Mouse (Mus musculus) heart, adult 2 months (tissue): Measurements from ENCODE around the gene Npat. TPM values are rescaled to one million over a fixed set of nuclear protein-coding genes. Genes with fewer than 3 reads are reported as not detected.

ENCODE experiments used
- DNase-seq, 2 experiments: peaks; one replicate each; pipeline ENCODE4 v3.0.0; 2021
- H3K27ac ChIP-seq: fragments of 200-600 bp; 2 replicates; pipeline ENCODE4 v1.8.1; 2022
- H3K27me3 ChIP-seq: fragments of 200-500 bp; 2 replicates; pipeline ENCODE4 v1.6.1; 2012; ENCODE audit warnings: mild to moderate bottlenecking, low read length, inconsistent platforms, mixed read lengths; ENCODE audit not compliant: control insufficient read depth, insufficient read depth
- H3K36me3 ChIP-seq: fragments of 200-500 bp; 2 replicates; pipeline ENCODE4 v1.6.1; 2012; ENCODE audit warnings: low read length, inconsistent platforms; ENCODE audit not compliant: control insufficient read depth, insufficient read depth
- H3K4me1 ChIP-seq: fragments of 200-500 bp; 2 replicates; pipeline ENCODE4 v1.6.1; 2011; ENCODE audit warnings: low read length; ENCODE audit not compliant: control insufficient read depth, insufficient read depth
- H3K4me3 ChIP-seq: fragments of 200-600 bp; 2 replicates; pipeline ENCODE4 v1.8.1; 2022
- H3K79me2 ChIP-seq: fragments of 200-500 bp; replicated peaks from 2 replicates; pipeline ENCODE4 v1.6.1; 2012; ENCODE audit warnings: mild to moderate bottlenecking, inconsistent platforms, low read length, moderate library complexity, mixed read lengths; ENCODE audit not compliant: control insufficient read depth, insufficient read depth
- H3K9ac ChIP-seq: fragments of 200-500 bp; 2 replicates; pipeline ENCODE4 v1.6.1; 2012; ENCODE audit warnings: low read depth, mild to moderate bottlenecking, control low read depth, inconsistent platforms, low read length, mixed read lengths
- CTCF ChIP-seq: fragments of 200-600 bp; IDR thresholded peaks from 2 replicates; pipeline ENCODE4 v1.8.1; 2022; ENCODE audit warnings: antibody characterized with exemption, mild to moderate bottlenecking, moderate library complexity
- EP300 ChIP-seq: fragments of 200-500 bp; IDR thresholded peaks from 2 replicates; pipeline ENCODE4 v1.6.1; 2011; ENCODE audit warnings: low read depth, low read length, control low read depth; ENCODE audit not compliant: insufficient read depth
- POLR2A ChIP-seq: fragments of 200-500 bp; IDR thresholded peaks from 2 replicates; pipeline ENCODE4 v1.6.1; 2011; ENCODE audit warnings: mild to moderate bottlenecking, low read depth, low read length, control low read depth; ENCODE audit not compliant: insufficient read depth
- WGBS: fragments of 180-500 bp; shearing (Covaris S2); methylation state at CpG from one replicate; pipeline ENCODE4 v1.1.7; 2018; 5-methylcytosine and 5-hydroxymethylcytosine counted together
- intact Hi-C: fragments of 180-260 bp; cut with DNase I; formaldehyde crosslinking; loops from one replicate; pipeline ENCODE4 v1.15.1; 2025
- polyA plus RNA-seq: library from polyadenylated mRNA; depleted of rRNA; stranded (reverse); fragments of >200 nt; gene quantifications from 2 replicates; pipeline ENCODE4 v1.2.3, GENCODE M21; 2012; rRNA removed
- total RNA-seq, 2 experiments: library from RNA; stranded (reverse); gene quantifications; 2 replicates each; pipeline ENCODE4 v1.2.3; 2021

The Npat gene
- total and polyA plus RNA-seq, 3 experiments = 1.5 to 6.9 (median 5.4) TPM

GRCm38 (mm10) chr9:53614286-53614685 is 77.4 kb downstream of the Npat start:
- no peak for DNase-seq
- intact Hi-C loops = loop anchor here (5.0 kb wide), 2 partner anchors 53 to 77 kb away; partner anchors contain the start of genes Atm and Npat
- Histone ChIP-seq H3K9ac (no peak overlapping the region), H3K27ac (no peak overlapping the region), H3K4me1 (peaks cover 1% of the 10 kb centered on the region; the same call in 1 of the 2 replicates), H3K4me3 (no peak overlapping the region), H3K27me3 (no peaks in the 10 kb centered on the region), H3K36me3 (no peaks in the 10 kb centered on the region), H3K79me2 (no peaks in the 10 kb centered on the region)
- TF ChIP-seq EP300 (no peak), POLR2A (no peak), CTCF (no peak)
- 85% methylated on average over 4 of the region's 4 CpGs for WGBS

GRCm38 (mm10) chr9:53615246-53615645 is 78.4 kb downstream of the Npat start:
- Histone ChIP-seq H3K27me3 (no peaks in the 10 kb centered on the region), H3K36me3 (no peaks in the 10 kb centered on the region), H3K9ac (no peak overlapping the region), H3K79me2 (no peaks in the 10 kb centered on the region), H3K27ac (no peak overlapping the region), H3K4me3 (no peak overlapping the region), H3K4me1 (peaks cover 1% of the 10 kb centered on the region; the same call in 1 of the 2 replicates)
- TF ChIP-seq CTCF = no peak
- no peak for TF ChIP-seq POLR2A
- no peak for TF ChIP-seq EP300
- intact Hi-C loops = no loop called here
- 76% methylated on average over 8 of the region's 8 CpGs for WGBS
- DNase-seq = no peak

Other genes with a start within 250 kb of the Npat start
- under 1 TPM; 0.18 to 0.37 TPM for gene Exph5, start 235.4 kb upstream of the Npat start, total RNA-seq
- gene Exph5, start 235.4 kb upstream of the Npat start, polyA plus RNA-seq = 0.06 and 0.14 TPM in 2 replicates
- 1 to 10 TPM; 6.6 to 8.4 TPM for gene Kdelc2, start 153.0 kb upstream of the Npat start, total RNA-seq
- 3.7 and 5.4 TPM in 2 replicates for gene Kdelc2, start 153.0 kb upstream of the Npat start, polyA plus RNA-seq
- not detected for gene 4930550C14Rik, start 134.7 kb upstream of the Npat start, total RNA-seq
- 0.31 and 0.61 TPM in 2 replicates for gene 4930550C14Rik, start 134.7 kb upstream of the Npat start, polyA plus RNA-seq
- 10 to 100 TPM in 1 of 2 experiments, 1 to 10 TPM in 1; 8.3 to 10.2 TPM for gene Atm, start 307 bp upstream of the Npat start, total RNA-seq
- gene Atm, start 307 bp upstream of the Npat start, polyA plus RNA-seq = 1.2 and 2.7 TPM in 2 replicates
- gene Acat1, start 73.3 kb downstream of the Npat start, total RNA-seq = 100 to 1,000 TPM; 286 to 342 TPM
- gene Acat1, start 73.3 kb downstream of the Npat start, polyA plus RNA-seq = 157 and 271 TPM in 2 replicates
- gene Cul5, start 133.0 kb downstream of the Npat start, total RNA-seq = 10 to 100 TPM; 43.0 to 45.4 TPM
- 6.1 and 11.3 TPM in 2 replicates for gene Cul5, start 133.0 kb downstream of the Npat start, polyA plus RNA-seq
- gene Rab39, start 169.2 kb downstream of the Npat start, total RNA-seq = under 1 TPM; 0.09 to 0.13 TPM
- gene Rab39, start 169.2 kb downstream of the Npat start, polyA plus RNA-seq = 0.12 and 0.18 TPM in 2 replicates
- under 1 TPM; 0.10 to 0.14 TPM for gene Slc35f2, start 234.5 kb downstream of the Npat start, total RNA-seq
- 0.23 and 0.26 TPM in 2 replicates for gene Slc35f2, start 234.5 kb downstream of the Npat start, polyA plus RNA-seq